Mouse (Mus musculus): ENCODE data around the gene Atp6v0e. TPM values are rescaled to one million over a fixed set of nuclear protein-coding genes. Genes with fewer than 3 reads are reported as not detected.

The Atp6v0e gene
- polyA plus RNA-seq, 1 experiment: 100 TPM

GRCm38 (mm10) chr17:26699819-26700616 lies 37.0 kb downstream of the Atp6v0e start:
- TF ChIP-seq CTCF (IDR thresholded peaks at IDR 0.05; ENCODE audit: low read depth, low read length): no peak
- TF ChIP-seq EP300 (IDR thresholded peaks at IDR 0.05; ENCODE audit: insufficient read depth, low read depth, low read length): no peak
- no peak for TF ChIP-seq POLR2A (IDR thresholded peaks at IDR 0.05; ENCODE audit: insufficient read depth, low read length)
- Histone ChIP-seq H3K4me3 (ENCODE audit: low read depth, low read length) (no peak overlapping the region), H3K27me3 (ENCODE audit: control insufficient read depth, insufficient read depth, low read length, poor library complexity, severe bottlenecking) (no peaks in the 10 kb centered on the region), H3K27ac (ENCODE audit: insufficient read depth, low read length) (no peak overlapping the region), H3K4me1 (ENCODE audit: control insufficient read depth, insufficient read depth, low read length) (no peaks in the 10 kb centered on the region), H3K36me3 (ENCODE audit: control insufficient read depth, insufficient read depth, low read length, poor library complexity, severe bottlenecking) (peaks cover 2% of the 10 kb centered on the region), H3K9ac (ENCODE audit: low read depth, poor library complexity, severe bottlenecking) (no peak overlapping the region), H3K9me3 (replicated peaks; ENCODE audit: control insufficient read depth, insufficient read depth, low read length, poor library complexity, severe bottlenecking) (no peaks in the 10 kb centered on the region)

DNA sequence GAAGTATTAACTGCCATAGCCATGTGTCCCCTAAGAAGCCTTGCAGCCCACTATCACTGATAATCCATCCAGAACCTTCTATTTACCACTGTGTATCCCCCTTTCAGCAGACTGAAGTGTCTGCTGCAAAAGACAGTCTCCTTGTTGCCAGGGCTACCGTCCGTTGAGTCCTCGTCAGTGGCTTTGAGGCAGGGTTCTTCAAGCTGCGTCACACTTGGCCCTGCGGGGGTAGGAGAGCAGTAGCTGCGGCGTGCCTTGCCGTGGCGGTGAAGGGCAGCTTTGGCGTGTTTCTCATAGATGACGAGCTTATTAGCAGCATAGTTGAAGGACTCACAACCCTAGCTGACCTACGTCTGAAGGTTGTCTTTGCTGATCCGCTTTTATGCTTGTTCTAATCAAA lies 38.5 kb downstream of the Atp6v0e start:
- no peaks in the 10 kb centered on the region for H3K4me1 ChIP-seq (ENCODE audit: control insufficient read depth, insufficient read depth, low read length)
- no peaks in the 10 kb centered on the region for H3K27me3 ChIP-seq (ENCODE audit: control insufficient read depth, insufficient read depth, low read length, poor library complexity, severe bottlenecking)
- H3K27ac ChIP-seq (ENCODE audit: insufficient read depth, low read length): no peak overlapping the region
- TF ChIP-seq EP300 (IDR thresholded peaks at IDR 0.05; ENCODE audit: insufficient read depth, low read depth, low read length): no peak
- TF ChIP-seq POLR2A (IDR thresholded peaks at IDR 0.05; ENCODE audit: insufficient read depth, low read length): no peak
- no peak for TF ChIP-seq CTCF (IDR thresholded peaks at IDR 0.05; ENCODE audit: low read depth, low read length)
- peaks cover 2% of the 10 kb centered on the region for H3K36me3 ChIP-seq (ENCODE audit: control insufficient read depth, insufficient read depth, low read length, poor library complexity, severe bottlenecking)
- H3K9me3 ChIP-seq (replicated peaks; ENCODE audit: control insufficient read depth, insufficient read depth, low read length, poor library complexity, severe bottlenecking): no peaks in the 10 kb centered on the region
- no peak overlapping the region for H3K4me3 ChIP-seq (ENCODE audit: low read depth, low read length)
- H3K9ac ChIP-seq (ENCODE audit: low read depth, poor library complexity, severe bottlenecking): no peak overlapping the region

GRCm38 (mm10) chr17:26702621-26703020 lies 39.6 kb downstream of the Atp6v0e start:
- Histone ChIP-seq H3K36me3 (ENCODE audit: control insufficient read depth, insufficient read depth, low read length, poor library complexity, severe bottlenecking) (peaks cover 2% of the 10 kb centered on the region), H3K9ac (ENCODE audit: low read depth, poor library complexity, severe bottlenecking) (no peak overlapping the region), H3K27ac (ENCODE audit: insufficient read depth, low read length) (no peak overlapping the region), H3K4me3 (ENCODE audit: low read depth, low read length) (no peak overlapping the region), H3K9me3 (replicated peaks; ENCODE audit: control insufficient read depth, insufficient read depth, low read length, poor library complexity, severe bottlenecking) (no peaks in the 10 kb centered on the region), H3K27me3 (ENCODE audit: control insufficient read depth, insufficient read depth, low read length, poor library complexity, severe bottlenecking) (no peaks in the 10 kb centered on the region), H3K4me1 (ENCODE audit: control insufficient read depth, insufficient read depth, low read length) (no peaks in the 10 kb centered on the region)
- TF ChIP-seq POLR2A (IDR thresholded peaks at IDR 0.05; ENCODE audit: insufficient read depth, low read length) (no peak), CTCF (IDR thresholded peaks at IDR 0.05; ENCODE audit: low read depth, low read length) (no peak), EP300 (IDR thresholded peaks at IDR 0.05; ENCODE audit: insufficient read depth, low read depth, low read length) (no peak)

DNA sequence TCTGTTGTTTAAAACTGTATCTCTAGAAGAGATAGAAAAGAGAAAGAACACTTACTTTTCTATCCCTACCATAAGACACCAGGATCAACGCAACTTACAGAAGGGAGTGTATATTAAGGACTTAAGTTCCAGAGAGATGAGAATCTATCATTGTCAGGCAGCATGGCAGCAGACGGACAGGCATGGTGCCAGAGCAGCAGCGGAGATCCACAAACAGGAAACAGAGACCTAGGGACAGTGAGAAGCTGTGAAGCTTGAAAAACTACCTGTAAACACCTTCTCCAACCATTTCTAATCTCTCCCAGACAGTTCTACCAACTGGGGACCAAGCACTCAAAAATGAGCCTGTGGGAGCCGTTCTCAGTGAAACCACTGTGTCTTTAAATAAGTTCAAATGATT lies 40.6 kb downstream of the Atp6v0e start:
- Histone ChIP-seq H3K4me1 (ENCODE audit: control insufficient read depth, insufficient read depth, low read length) (no peaks in the 10 kb centered on the region), H3K27ac (ENCODE audit: insufficient read depth, low read length) (no peak overlapping the region), H3K27me3 (ENCODE audit: control insufficient read depth, insufficient read depth, low read length, poor library complexity, severe bottlenecking) (no peaks in the 10 kb centered on the region), H3K36me3 (ENCODE audit: control insufficient read depth, insufficient read depth, low read length, poor library complexity, severe bottlenecking) (peaks cover 2% of the 10 kb centered on the region), H3K9ac (ENCODE audit: low read depth, poor library complexity, severe bottlenecking) (no peak overlapping the region), H3K9me3 (replicated peaks; ENCODE audit: control insufficient read depth, insufficient read depth, low read length, poor library complexity, severe bottlenecking) (no peaks in the 10 kb centered on the region), H3K4me3 (ENCODE audit: low read depth, low read length) (no peak overlapping the region)
- TF ChIP-seq CTCF (IDR thresholded peaks at IDR 0.05; ENCODE audit: low read depth, low read length) (no peak), POLR2A (IDR thresholded peaks at IDR 0.05; ENCODE audit: insufficient read depth, low read length) (no peak), EP300 (IDR thresholded peaks at IDR 0.05; ENCODE audit: insufficient read depth, low read depth, low read length) (no peak)

GRCm38 (mm10) chr17:26705463-26706359 lies 42.7 kb downstream of the Atp6v0e start:
- Histone ChIP-seq H3K9ac (ENCODE audit: low read depth, poor library complexity, severe bottlenecking) (no peak overlapping the region), H3K27ac (ENCODE audit: insufficient read depth, low read length) (no peak overlapping the region), H3K36me3 (ENCODE audit: control insufficient read depth, insufficient read depth, low read length, poor library complexity, severe bottlenecking) (no peaks in the 10 kb centered on the region), H3K27me3 (ENCODE audit: control insufficient read depth, insufficient read depth, low read length, poor library complexity, severe bottlenecking) (peaks cover 2% of the 10 kb centered on the region; the same call in 1 of the 2 replicates), H3K4me1 (ENCODE audit: control insufficient read depth, insufficient read depth, low read length) (no peaks in the 10 kb centered on the region), H3K9me3 (replicated peaks; ENCODE audit: control insufficient read depth, insufficient read depth, low read length, poor library complexity, severe bottlenecking) (no peaks in the 10 kb centered on the region), H3K4me3 (ENCODE audit: low read depth, low read length) (no peak overlapping the region)
- TF ChIP-seq POLR2A (IDR thresholded peaks at IDR 0.05; ENCODE audit: insufficient read depth, low read length): no peak

- no peak overlapping the region for H3K4me3 ChIP-seq (ENCODE audit: low read depth, low read length)
- TF ChIP-seq CTCF (IDR thresholded peaks at IDR 0.05; ENCODE audit: low read depth, low read length) (no peak), POLR2A (IDR thresholded peaks at IDR 0.05; ENCODE audit: insufficient read depth, low read length) (no peak), EP300 (IDR thresholded peaks at IDR 0.05; ENCODE audit: insufficient read depth, low read depth, low read length) (no peak)
- no peaks in the 10 kb centered on the region for H3K4me1 ChIP-seq (ENCODE audit: control insufficient read depth, insufficient read depth, low read length)
- no peaks in the 10 kb centered on the region for H3K9me3 ChIP-seq (replicated peaks; ENCODE audit: control insufficient read depth, insufficient read depth, low read length, poor library complexity, severe bottlenecking)
- H3K9ac ChIP-seq (ENCODE audit: low read depth, poor library complexity, severe bottlenecking): no peak overlapping the region
- H3K27me3 ChIP-seq (ENCODE audit: control insufficient read depth, insufficient read depth, low read length, poor library complexity, severe bottlenecking): peaks cover 2% of the 10 kb centered on the region; the same call in 1 of the 2 replicates
- H3K36me3 ChIP-seq (ENCODE audit: control insufficient read depth, insufficient read depth, low read length, poor library complexity, severe bottlenecking): no peaks in the 10 kb centered on the region
- H3K27ac ChIP-seq (ENCODE audit: insufficient read depth, low read length): no peak overlapping the region
These were observed 44.0 kb downstream of the Atp6v0e start for GRCm38 (mm10) chr17:26707066-26707465.
